Mouse (Mus musculus): ENCODE results near the gene Vkorc1. TPM values are rescaled to one million over a fixed set of nuclear protein-coding genes. Genes with fewer than 3 reads are reported as not detected.
A peak's percentile ranks its signal among the peaks of the same experiment; 100 is the strongest.
"Not testable (repeated sequence)": the region's sequence is repeated elsewhere in the genome, so short reads cannot be mapped to it uniquely, and the experiment has no call there.

Vkorc1 gene
- polyA plus RNA-seq, 1 experiment from 2014 or later, result 48.6 TPM

- H3K4me1 ChIP-seq (ENCODE audit: control insufficient read depth, insufficient read depth, low read length), result peaks cover 5% of the 10 kb centered on the region
- no peaks in the 10 kb centered on the region for H3K27me3 ChIP-seq (ENCODE audit: control insufficient read depth, insufficient read depth, low read length)
- no peaks in the 10 kb centered on the region for H3K9me3 ChIP-seq (ENCODE audit: control insufficient read depth, low read length)
- WGBS, result 9% methylated on average over 38 of the region's 38 CpGs
- DNase-seq (ENCODE audit: low spot score, missing footprints) (peak; percentile 97), ATAC-seq (ENCODE audit: low FRiP score) (peak; percentile 88)
- peak within 1 kb of the TSS; percentile 70 for H3K4me3 ChIP-seq (ENCODE audit: low read depth, low read length)
- H3K4me2 ChIP-seq, result peak within 1 kb of the TSS; percentile 86
- H3K9ac ChIP-seq (ENCODE audit: low read length), result peak within 1 kb of the TSS; percentile 90
- H3K27ac ChIP-seq (ENCODE audit: low read depth, low read length), result peak within 1 kb of the TSS; percentile 52
- peaks cover 12% of the 10 kb centered on the region; the same call in 1 of the 2 replicates for H3K36me3 ChIP-seq (ENCODE audit: control insufficient read depth, insufficient read depth, low read length)
Observed at GRCm38 (mm10) chr7:127903971-127904796, 8.8 kb upstream of the Vkorc1 start, which contains the start of gene Bckdk. Bckdk (plus strand) TSS chr7:127904082.

- Histone ChIP-seq H3K4me1 (ENCODE audit: control insufficient read depth, insufficient read depth, low read length) (peaks cover 5% of the 10 kb centered on the region), H3K27me3 (ENCODE audit: control insufficient read depth, insufficient read depth, low read length) (no peaks in the 10 kb centered on the region), H3K4me2 (no peak overlapping the region), H3K27ac (ENCODE audit: low read depth, low read length) (no peak overlapping the region), H3K36me3 (ENCODE audit: control insufficient read depth, insufficient read depth, low read length) (peaks cover 5% of the 10 kb centered on the region; the same call in 1 of the 2 replicates), H3K9me3 (ENCODE audit: control insufficient read depth, low read length) (no peaks in the 10 kb centered on the region), H3K9ac (ENCODE audit: low read length) (no peak overlapping the region), H3K4me3 (ENCODE audit: low read depth, low read length) (no peak overlapping the region)
- DNase-seq (ENCODE audit: low spot score, missing footprints) (no peak), ATAC-seq (ENCODE audit: low FRiP score) (no peak)
- 83% methylated on average over 2 of the region's 2 CpGs for WGBS
Observed at GRCm38 (mm10) chr7:127901772-127902171, 6.4 kb upstream of the Vkorc1 start.

- Histone ChIP-seq H3K4me1 (ENCODE audit: control insufficient read depth, insufficient read depth, low read length) (peaks cover 8% of the 10 kb centered on the region), H3K4me3 (ENCODE audit: low read depth, low read length) (no peak overlapping the region), H3K36me3 (ENCODE audit: control insufficient read depth, insufficient read depth, low read length) (no peaks in the 10 kb centered on the region), H3K9me3 (ENCODE audit: control insufficient read depth, low read length) (no peaks in the 10 kb centered on the region), H3K4me2 (no peak overlapping the region), H3K27ac (ENCODE audit: low read depth, low read length) (no peak overlapping the region), H3K9ac (ENCODE audit: low read length) (no peak overlapping the region), H3K27me3 (ENCODE audit: control insufficient read depth, insufficient read depth, low read length) (no peaks in the 10 kb centered on the region)
- ATAC-seq (ENCODE audit: low FRiP score) (no peak), DNase-seq (ENCODE audit: low spot score, missing footprints) (no peak)
- 54% methylated on average over 7 of the region's 7 CpGs for WGBS
Observed at GRCm38 (mm10) chr7:127899997-127900396, 4.6 kb upstream of the Vkorc1 start.

- Histone ChIP-seq H3K4me1 (ENCODE audit: control insufficient read depth, insufficient read depth, low read length) (peaks cover 7% of the 10 kb centered on the region), H3K27ac (ENCODE audit: low read depth, low read length) (no peak overlapping the region), H3K9me3 (ENCODE audit: control insufficient read depth, low read length) (no peaks in the 10 kb centered on the region), H3K4me3 (ENCODE audit: low read depth, low read length) (no peak overlapping the region), H3K4me2 (no peak overlapping the region), H3K36me3 (ENCODE audit: control insufficient read depth, insufficient read depth, low read length) (no peaks in the 10 kb centered on the region), H3K9ac (ENCODE audit: low read length) (no peak overlapping the region), H3K27me3 (ENCODE audit: control insufficient read depth, insufficient read depth, low read length) (no peaks in the 10 kb centered on the region)
- DNase-seq (ENCODE audit: low spot score, missing footprints) (no peak), ATAC-seq (ENCODE audit: low FRiP score) (no peak)
- WGBS, result 40% methylated on average over 10 of the region's 10 CpGs
Observed at GRCm38 (mm10) chr7:127898179-127898956, 3.0 kb upstream of the Vkorc1 start.

- no peak overlapping the region for H3K4me3 ChIP-seq (ENCODE audit: low read depth, low read length)
- WGBS, result 95% methylated on average over 7 of the region's 7 CpGs
- ATAC-seq (ENCODE audit: low FRiP score) (no peak), DNase-seq (ENCODE audit: low spot score, missing footprints) (no peak)
- H3K27me3 ChIP-seq (ENCODE audit: control insufficient read depth, insufficient read depth, low read length), result no peaks in the 10 kb centered on the region
- no peaks in the 10 kb centered on the region for H3K9me3 ChIP-seq (ENCODE audit: control insufficient read depth, low read length)
- H3K9ac ChIP-seq (ENCODE audit: low read length), result no peak overlapping the region
- no peak overlapping the region for H3K4me2 ChIP-seq
- no peaks in the 10 kb centered on the region for H3K36me3 ChIP-seq (ENCODE audit: control insufficient read depth, insufficient read depth, low read length)
- peaks cover 7% of the 10 kb centered on the region for H3K4me1 ChIP-seq (ENCODE audit: control insufficient read depth, insufficient read depth, low read length)
- no peak overlapping the region for H3K27ac ChIP-seq (ENCODE audit: low read depth, low read length)
Observed at GRCm38 (mm10) chr7:127897542-127897941, 2.1 kb upstream of the Vkorc1 start.

GRCm38 (mm10) chr7:127896384-127896783 is 967 bp upstream of the Vkorc1 start:
- no peak overlapping the region for H3K27ac ChIP-seq (ENCODE audit: low read depth, low read length)
- WGBS, result 60% methylated on average over 13 of the region's 13 CpGs
- no peak overlapping the region for H3K9ac ChIP-seq (ENCODE audit: low read length)
- peak; percentile 91 for DNase-seq (ENCODE audit: low spot score, missing footprints)
- no peaks in the 10 kb centered on the region for H3K9me3 ChIP-seq (ENCODE audit: control insufficient read depth, low read length)
- peaks cover 7% of the 10 kb centered on the region for H3K4me1 ChIP-seq (ENCODE audit: control insufficient read depth, insufficient read depth, low read length)
- H3K27me3 ChIP-seq (ENCODE audit: control insufficient read depth, insufficient read depth, low read length), result no peaks in the 10 kb centered on the region
- no peak for ATAC-seq (ENCODE audit: low FRiP score)
- no peak overlapping the region for H3K4me2 ChIP-seq
- no peaks in the 10 kb centered on the region for H3K36me3 ChIP-seq (ENCODE audit: control insufficient read depth, insufficient read depth, low read length)
- H3K4me3 ChIP-seq (ENCODE audit: low read depth, low read length), result no peak overlapping the region

- not testable (repeated sequence) for ATAC-seq (ENCODE audit: low FRiP score); H3K36me3 ChIP-seq (ENCODE audit: control insufficient read depth, insufficient read depth, low read length); H3K9ac ChIP-seq (ENCODE audit: low read length); H3K27me3 ChIP-seq (ENCODE audit: control insufficient read depth, insufficient read depth, low read length); H3K27ac ChIP-seq (ENCODE audit: low read depth, low read length); H3K9me3 ChIP-seq (ENCODE audit: control insufficient read depth, low read length); DNase-seq (ENCODE audit: low spot score, missing footprints); H3K4me1 ChIP-seq (ENCODE audit: control insufficient read depth, insufficient read depth, low read length)
- Histone ChIP-seq H3K4me3 (ENCODE audit: low read depth, low read length) (peak overlapping the region; percentile 57; the same call in 1 of the 2 replicates), H3K4me2 (peak overlapping the region; percentile 85)
- WGBS, result 65% methylated on average over 7 of the region's 7 CpGs
Observed at GRCm38 (mm10) chr7:127895891-127896290, 474 bp upstream of the Vkorc1 start.

GRCm38 (mm10) chr7:127894480-127894879 is 937 bp downstream of the Vkorc1 start:
- Histone ChIP-seq H3K27me3 (ENCODE audit: control insufficient read depth, insufficient read depth, low read length) (no peaks in the 10 kb centered on the region), H3K9ac (ENCODE audit: low read length) (no peak overlapping the region; the same call in 1 of the 2 replicates)
- WGBS, result 89% methylated on average over 5 of the region's 5 CpGs

GRCm38 (mm10) chr7:127890798-127891197 is 4.6 kb downstream of the Vkorc1 start, which contains the start of gene Prss53:
Prss53 (minus strand) TSS chr7:127890970.
- H3K27ac ChIP-seq (ENCODE audit: low read depth, low read length), result no peak within 1 kb of the TSS
- no peaks in the 10 kb centered on the region for H3K27me3 ChIP-seq (ENCODE audit: control insufficient read depth, insufficient read depth, low read length)
- no peak within 1 kb of the TSS for H3K4me2 ChIP-seq
- WGBS, result 40% methylated on average over 4 of the region's 4 CpGs
- H3K9ac ChIP-seq (ENCODE audit: low read length), result no peak within 1 kb of the TSS
- H3K9me3 ChIP-seq (ENCODE audit: control insufficient read depth, low read length), result no peaks in the 10 kb centered on the region
- ATAC-seq (ENCODE audit: low FRiP score) (no peak), DNase-seq (ENCODE audit: low spot score, missing footprints) (no peak)
- H3K36me3 ChIP-seq (ENCODE audit: control insufficient read depth, insufficient read depth, low read length), result peaks cover 16% of the 10 kb centered on the region; the same call in 1 of the 2 replicates
- H3K4me3 ChIP-seq (ENCODE audit: low read depth, low read length), result no peak within 1 kb of the TSS
- H3K4me1 ChIP-seq (ENCODE audit: control insufficient read depth, insufficient read depth, low read length), result peaks cover 7% of the 10 kb centered on the region

More at GRCm38 (mm10) chr7:127894480-127894879, 937 bp downstream of the Vkorc1 start:
- Histone ChIP-seq H3K27ac (ENCODE audit: low read depth, low read length) (no peak overlapping the region), H3K36me3 (ENCODE audit: control insufficient read depth, insufficient read depth, low read length) (0 out of 2 replicates have a peak, but pooled peaks cover 2% of the 10 kb centered on the region), H3K4me1 (ENCODE audit: control insufficient read depth, insufficient read depth, low read length) (peaks cover 7% of the 10 kb centered on the region), H3K4me2 (peak overlapping the region; percentile 85; the same call in 1 of the 2 replicates), H3K9me3 (ENCODE audit: control insufficient read depth, low read length) (no peaks in the 10 kb centered on the region), H3K4me3 (ENCODE audit: low read depth, low read length) (peak overlapping the region; percentile 57; the same call in 1 of the 2 replicates)
- no peak for ATAC-seq (ENCODE audit: low FRiP score)
- no peak for DNase-seq (ENCODE audit: low spot score, missing footprints)

All from midbrain, embryonic 11.5 days (tissue).